Mouse (Mus musculus): ENCODE measurements around the gene Srsf9.
"Not testable (repeated sequence)": the region's sequence is repeated elsewhere in the genome, so short reads cannot be mapped to it uniquely, and the experiment has no call there.

The Srsf9 gene

DNA sequence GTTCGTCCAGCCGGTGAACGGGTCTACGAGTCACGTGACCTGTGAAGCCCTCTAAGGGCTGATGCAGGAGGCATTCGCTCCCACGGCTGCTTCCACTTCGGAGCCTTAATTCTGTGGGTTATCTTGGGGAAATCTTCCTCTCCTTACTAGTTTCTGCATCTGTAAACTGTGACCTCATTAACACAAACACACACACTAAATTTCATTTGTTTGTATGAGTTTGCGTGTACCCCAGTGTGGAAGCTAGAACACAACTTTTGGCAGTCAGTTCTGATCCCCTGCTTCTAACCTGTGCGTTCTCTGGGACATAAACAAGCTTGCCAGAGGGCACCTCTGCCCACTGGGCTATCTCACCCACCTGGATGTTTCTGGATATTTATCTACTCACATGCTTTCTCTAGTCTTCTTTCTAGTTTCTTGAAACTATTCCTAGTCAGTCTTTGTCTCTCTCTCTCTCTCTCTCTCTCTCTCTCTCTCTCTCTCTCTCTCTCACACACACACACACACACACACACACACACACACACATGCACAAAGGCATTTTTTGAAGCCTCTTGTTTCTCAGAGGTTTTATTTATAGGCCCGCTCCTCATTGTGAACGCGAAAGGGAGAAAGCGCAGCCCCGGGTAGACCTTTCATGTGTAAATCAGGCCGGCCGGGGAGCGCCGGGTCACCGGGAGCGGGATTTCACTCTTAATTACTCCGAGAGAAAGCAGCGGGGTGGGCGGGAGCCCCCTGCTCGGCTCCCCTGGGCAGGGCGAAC is 46.6 kb downstream of the Srsf9 start:
- no peak for DNase-seq (ENCODE audit: low read depth, low spot score)

DNA sequence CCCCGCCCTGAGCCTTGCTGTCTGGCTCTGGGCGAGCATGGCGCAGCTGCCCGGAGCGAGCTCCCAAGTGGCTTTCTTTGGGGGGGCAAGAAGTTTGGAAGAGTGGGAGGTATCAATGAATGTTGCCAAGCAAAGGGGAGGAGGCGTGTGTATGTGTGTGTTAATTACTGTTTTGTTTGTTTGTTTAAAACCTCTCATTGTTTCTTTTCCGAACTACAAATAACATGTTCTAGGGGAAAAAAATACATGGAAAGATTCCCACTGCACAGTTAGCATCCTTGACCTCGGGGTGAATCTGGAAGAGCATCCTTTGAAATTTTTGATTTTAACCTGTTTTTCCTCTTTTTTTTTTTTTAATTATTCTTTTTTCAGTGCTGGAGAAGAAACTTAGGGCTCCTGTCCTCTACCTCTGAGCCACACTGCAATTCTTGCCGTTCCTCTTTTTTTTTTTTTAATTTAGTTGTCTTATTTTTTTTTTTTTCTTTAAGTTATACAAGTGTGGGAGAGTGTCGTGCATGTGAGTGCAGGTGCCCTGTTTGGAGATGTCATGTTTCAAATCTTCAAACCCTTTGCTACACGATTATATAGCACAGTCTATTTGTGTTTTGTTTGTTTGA is 47.3 kb downstream of the Srsf9 start:
- no peak for DNase-seq (ENCODE audit: low read depth, low spot score)

DNA sequence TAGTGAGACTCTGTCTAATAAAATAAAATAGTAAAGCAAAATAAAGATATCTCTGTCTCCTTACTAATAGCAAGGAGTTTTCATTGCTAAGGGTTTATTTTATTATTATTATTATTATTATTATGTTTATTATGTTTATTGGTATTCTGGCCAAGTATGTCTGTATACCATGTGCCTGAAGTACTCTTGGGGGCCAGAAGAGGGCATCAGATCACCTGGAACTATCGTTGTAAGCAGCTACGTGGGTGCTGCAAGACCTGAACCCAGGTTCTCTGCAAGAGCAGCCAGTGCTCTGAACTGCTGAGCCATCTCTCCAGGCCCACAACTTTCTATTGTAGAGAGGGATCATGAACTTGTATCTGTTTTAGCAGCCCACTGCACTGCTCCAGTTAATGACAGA is 48.5 kb downstream of the Srsf9 start:
- DNase-seq (ENCODE audit: low read depth, low spot score), result no peak

DNA sequence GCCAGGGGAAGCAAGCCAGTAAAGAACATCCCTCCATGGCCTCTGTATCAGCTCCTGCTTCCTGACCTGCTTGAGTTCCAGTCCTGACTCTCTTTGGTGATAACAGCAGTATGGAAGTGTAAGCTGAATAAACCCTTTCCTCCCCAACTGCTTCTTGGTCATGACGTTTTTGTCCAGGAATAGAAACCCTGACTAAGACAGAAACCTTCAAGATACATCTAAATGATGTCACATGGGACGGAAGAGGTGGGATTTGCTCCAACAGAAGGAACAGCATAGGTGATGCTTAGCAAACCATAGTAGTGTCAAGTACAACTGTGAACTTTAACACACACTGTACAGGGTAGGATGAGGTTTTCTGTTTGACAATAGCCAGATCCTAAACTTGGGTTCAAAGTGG is 51.9 kb downstream of the Srsf9 start:
- not testable (repeated sequence) for DNase-seq (ENCODE audit: low read depth, low spot score)
